Mouse (Mus musculus) lung, adult 2 months (tissue): Measurements from ENCODE around the gene Chchd2.

ENCODE experiments used
- CTCF ChIP-seq: fragments of 200-500 bp; IDR thresholded peaks from 2 replicates; pipeline ENCODE4 v1.5.1; 2011; ENCODE audit warnings: mild to moderate bottlenecking, low read length, control low read depth; ENCODE audit not compliant: insufficient read depth
- POLR2A ChIP-seq: fragments of 200-500 bp; IDR thresholded peaks from 2 replicates; pipeline ENCODE4 v1.6.1; 2011; ENCODE audit warnings: low read depth, mild to moderate bottlenecking, control low read depth, low read length, borderline replicate concordance; ENCODE audit errors: extremely low read depth

DNA sequence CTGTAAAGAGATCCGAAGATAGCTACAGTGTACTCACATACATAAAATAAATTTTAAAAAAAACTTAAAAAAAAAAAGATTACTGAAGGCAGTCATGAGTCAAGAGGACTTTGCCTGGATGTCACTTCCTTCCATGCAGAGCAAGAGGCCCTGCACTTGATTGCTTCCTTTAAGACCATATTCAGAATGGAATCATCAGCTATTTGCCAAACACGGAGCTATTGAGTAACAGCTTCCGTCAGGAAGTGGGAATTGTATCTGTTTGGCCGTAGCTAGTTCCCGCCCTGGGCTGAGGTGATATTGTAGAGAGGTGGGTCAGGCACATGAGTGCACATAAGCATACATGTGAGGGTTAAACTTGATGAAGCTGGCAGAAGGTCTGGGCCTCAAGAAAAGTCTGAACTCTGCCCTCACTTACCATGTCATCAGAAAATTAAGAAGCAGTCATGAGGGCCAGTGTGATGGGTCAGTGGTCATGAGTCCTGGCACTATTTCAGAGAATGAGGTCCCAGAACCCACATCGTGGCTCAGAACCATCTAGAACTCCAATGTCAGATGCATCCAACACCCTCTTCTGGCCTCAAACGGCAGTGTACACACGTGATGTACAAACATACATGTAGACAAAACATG, 37.7 kb upstream of the Chchd2 start:
- no peak for TF ChIP-seq CTCF
- no peak for TF ChIP-seq POLR2A
